Mouse (Mus musculus) fibroblast of lung, adult 2 months (primary cell): Measurements from ENCODE around the gene Pcbd1.
"Not testable (repeated sequence)": the region's sequence is repeated elsewhere in the genome, so short reads cannot be mapped to it uniquely, and the experiment has no call there.

Source experiments
- DNase-seq: peaks from one replicate; pipeline ENCODE4 v3.0.0-alpha.2; 2011; ENCODE audit warnings: low read depth

Gene Pcbd1

GRCm38 (mm10) chr10:61103564-61104114 is 14.5 kb downstream of the Pcbd1 start:
- DNase-seq = no peak

GRCm38 (mm10) chr10:61114246-61114720 is 25.2 kb downstream of the Pcbd1 start:
- peak; percentile 76 for DNase-seq

GRCm38 (mm10) chr10:61121732-61122131 is 32.6 kb downstream of the Pcbd1 start:
- not testable (repeated sequence) for DNase-seq

GRCm38 (mm10) chr10:61123276-61123913 is 34.3 kb downstream of the Pcbd1 start:
- DNase-seq = no peak

DNA sequence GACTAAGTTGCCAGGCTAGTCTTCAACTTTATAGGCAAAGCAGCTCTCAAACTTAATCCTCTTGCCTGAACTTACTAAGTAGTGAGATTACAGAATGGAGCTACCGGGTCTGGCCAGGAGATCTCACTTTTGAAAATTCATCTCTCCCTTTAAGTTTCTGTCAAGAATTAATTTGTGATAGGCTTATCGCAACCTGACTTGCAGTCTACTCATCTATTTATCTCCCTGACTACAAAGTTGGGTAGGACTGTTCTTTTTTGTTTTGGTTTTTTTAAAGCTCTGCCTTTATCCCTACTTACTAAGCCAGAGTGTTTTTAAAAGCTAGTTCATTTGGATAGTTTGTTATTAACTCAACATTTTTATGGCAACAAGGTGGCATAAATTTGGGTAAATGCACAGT is 35.3 kb downstream of the Pcbd1 start:
- no peak for DNase-seq

- no peak for DNase-seq
These were observed 39.7 kb downstream of the Pcbd1 start for GRCm38 (mm10) chr10:61128701-61129365.

DNA sequence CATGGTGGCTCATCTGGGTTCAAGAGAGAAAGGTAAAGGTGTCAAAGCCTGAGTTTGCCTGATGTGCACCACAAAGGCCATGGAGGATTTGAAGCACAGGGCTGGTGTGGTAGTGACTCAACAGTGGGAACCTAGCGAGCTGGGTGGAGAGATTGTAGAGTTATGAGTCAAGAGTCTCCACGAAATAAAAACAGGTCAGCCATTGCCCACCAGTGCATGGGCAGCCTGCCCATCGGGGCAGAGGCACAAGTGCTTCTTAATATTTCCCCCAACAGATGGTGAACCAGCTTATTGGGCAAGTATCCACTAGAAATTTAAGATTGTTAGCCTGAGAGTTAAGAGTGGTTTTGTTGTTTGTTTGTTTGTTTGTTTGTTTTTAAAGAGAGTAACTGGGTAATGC is 41.8 kb downstream of the Pcbd1 start:
- peak; percentile 88 for DNase-seq

DNA sequence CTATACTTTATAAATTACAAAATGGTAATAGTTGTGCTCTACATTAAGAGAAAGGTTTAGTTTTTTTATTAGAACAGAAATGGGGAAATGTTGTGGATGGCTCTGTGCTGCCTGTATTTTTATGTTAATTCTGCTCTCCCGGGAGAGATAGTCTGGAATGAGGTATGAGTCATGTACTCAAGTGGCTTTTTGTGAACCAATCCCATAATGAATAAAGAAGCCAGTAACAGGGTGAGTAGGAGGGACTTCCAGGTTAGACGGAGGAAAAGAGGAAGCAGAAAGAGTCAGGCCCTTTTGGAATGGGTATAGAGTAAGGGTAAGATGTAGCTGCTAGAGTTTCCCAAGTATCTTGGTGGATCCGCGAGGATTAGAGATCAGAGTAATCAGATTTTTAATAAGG is 44.9 kb downstream of the Pcbd1 start:
- DNase-seq = no peak

DNA sequence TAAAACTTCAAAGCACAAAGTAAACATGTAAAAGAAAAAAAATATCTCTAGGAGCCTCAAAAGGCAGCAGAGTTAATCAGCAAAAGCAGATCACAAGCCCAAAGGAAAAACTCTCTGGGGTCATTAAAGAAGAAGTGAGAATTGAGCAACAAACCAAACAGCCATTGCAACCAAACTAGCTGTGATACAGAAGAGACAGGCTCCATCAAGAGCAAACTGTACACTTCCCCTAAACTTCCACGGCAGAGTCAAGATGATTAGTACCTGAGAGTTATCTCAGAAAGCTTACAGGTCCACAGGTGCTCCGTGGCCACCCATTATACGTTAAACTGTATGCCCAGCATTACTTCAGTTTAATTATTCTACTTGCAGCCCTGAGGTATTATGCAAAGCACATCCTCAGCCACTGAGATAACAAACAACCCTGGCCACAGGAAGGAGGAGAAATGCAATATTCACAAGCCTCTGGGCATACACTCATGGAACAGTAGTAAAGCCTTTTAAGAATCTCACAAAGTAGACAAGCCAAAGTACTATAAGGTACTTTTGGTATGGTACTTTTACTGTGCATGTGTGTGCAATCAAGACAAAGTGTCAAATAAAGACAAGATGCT is 46.2 kb downstream of the Pcbd1 start:
- DNase-seq = no peak

GRCm38 (mm10) chr10:61137567-61137966 is 48.4 kb downstream of the Pcbd1 start:
- no peak for DNase-seq

DNA sequence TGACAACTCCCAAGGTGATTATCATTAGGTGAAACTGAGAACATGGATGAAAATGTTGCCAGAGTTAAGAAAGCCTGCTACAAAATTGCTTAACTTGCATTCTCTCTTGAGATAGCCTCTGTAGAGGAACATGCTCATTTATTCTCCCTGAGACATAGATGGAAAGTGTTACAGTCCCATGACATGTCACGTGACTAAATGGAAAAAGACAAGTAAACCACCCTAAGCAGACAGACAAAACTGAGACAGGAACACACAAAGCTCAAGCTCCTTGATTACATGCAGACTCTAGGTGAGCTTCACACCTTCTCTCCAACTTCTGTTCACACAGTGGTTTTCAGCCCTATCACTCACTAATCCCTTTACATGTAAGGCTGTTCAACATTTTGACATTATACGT is 54.2 kb downstream of the Pcbd1 start:
- DNase-seq = no peak
